Mouse (Mus musculus) neutrophil, adult 5-6 weeks (primary cell): ENCODE data around the gene Kcnh4. TPM values are rescaled to one million over a fixed set of nuclear protein-coding genes. Genes with fewer than 3 reads are reported as not detected.
A peak's percentile ranks its signal among the peaks of the same experiment; 100 is the strongest.
"Not testable (repeated sequence)": the region's sequence is repeated elsewhere in the genome, so short reads cannot be mapped to it uniquely, and the experiment has no call there.

Source experiments
- ATAC-seq: fragments of 151-379, 151-347 bp; 2 replicates; pipeline ENCODE4 v1.8.0; 2017; ENCODE audit warnings: mild to moderate bottlenecking, moderate TSS enrichment; ENCODE audit not compliant: insufficient number of reproducible peaks, poor library complexity, low FRiP score, severe bottlenecking; ENCODE audit errors: extremely low read depth
- total RNA-seq: library from RNA; stranded (forward); fragments of 200-1000 nt; gene quantifications from 2 replicates; pipeline ENCODE4 v1.2.3, GENCODE M21; 2017

Gene Kcnh4
- 0.23 TPM in 1 of 2 replicates, not detected in the other for total RNA-seq

- ATAC-seq = peak; percentile 75
These were observed at the start of gene Kcnh4 for GRCm38 (mm10) chr11:100759611-100760233. TSS of gene Kcnh4 (minus strand) at chr11:100759942.

DNA sequence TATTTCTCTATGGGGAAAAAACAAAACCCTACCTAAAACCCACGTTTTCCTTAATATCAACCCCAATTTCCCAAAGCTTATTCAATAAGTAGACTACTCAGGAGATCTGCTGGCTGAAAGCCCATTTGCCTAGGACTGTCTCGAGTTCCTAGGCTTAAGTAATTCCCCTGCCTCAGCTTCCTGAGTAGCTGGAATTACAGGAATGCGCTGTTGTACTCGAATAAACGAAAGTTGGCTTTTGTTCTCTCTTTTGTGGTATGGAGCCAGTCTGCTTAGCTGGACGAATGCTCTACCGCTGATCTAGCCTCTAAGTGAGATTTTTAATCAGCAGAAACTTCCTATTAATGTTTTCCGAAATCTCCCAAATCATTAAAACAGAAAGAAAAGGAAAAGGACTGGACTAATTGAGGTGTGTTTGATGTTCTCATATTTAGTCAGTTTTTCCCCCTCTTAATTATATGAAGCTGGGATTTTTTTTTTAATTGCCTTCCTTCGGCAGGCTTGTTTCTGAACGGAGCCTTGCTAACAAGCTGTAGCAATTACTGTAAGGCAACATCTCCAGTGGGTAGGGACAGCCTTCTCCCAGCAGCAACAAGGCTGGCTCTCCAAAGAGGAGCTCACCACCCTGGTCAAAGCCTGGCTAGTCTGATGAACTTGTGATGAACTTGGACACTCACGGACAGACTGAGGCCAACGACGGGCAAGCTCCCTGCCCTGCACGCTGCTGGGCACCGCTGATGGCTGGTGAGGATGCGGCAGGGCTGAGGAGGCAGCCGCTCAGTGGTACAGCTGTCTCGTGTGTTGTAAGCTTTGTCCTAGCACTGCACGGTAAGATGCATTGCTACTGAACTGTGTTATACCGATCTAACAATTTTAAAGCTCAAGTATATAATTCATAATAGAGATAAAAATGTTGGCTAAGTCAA is 46.9 kb upstream of the Kcnh4 start:
- no peak for ATAC-seq

DNA sequence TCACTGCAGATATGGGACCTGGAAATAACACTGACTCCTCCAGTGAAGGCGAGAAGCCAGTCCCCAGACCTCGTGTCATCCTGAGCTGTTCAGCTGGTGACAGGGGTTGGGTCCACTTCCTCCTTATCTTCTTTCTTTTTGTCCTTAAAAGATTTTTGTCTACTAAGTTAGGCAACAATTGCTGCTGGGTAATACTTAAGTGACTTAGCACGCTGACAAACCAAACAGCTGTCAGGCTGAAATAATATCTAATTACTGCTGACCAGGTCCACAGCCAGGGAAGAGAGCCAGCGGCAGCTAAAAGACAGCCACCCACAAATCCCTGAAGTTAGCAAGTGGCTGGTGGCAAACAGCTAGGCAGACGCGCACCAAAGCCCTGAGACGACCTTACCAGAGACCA is 45.8 kb upstream of the Kcnh4 start:
- ATAC-seq = no peak

GRCm38 (mm10) chr11:100804409-100804808 is 44.7 kb upstream of the Kcnh4 start:
- ATAC-seq = peak; percentile 53

DNA sequence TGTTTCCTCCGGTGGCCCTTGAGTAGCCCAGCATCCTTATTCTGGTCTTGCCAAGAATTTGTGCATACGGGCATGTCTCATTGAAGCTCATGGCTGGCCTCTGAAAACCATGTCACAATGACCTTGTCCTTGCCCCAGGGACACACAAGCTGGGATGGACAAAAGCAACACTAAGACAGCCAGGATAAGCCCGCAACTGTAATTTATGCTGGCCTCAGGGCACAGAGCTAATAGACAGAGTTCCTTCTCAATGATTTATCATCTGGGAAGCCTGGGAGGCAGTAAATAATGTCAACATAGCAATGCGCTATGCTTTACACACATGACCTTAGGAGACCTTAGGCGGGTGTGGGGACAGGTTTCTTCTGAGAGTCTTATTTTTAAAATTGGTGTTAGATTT is 39.7 kb upstream of the Kcnh4 start:
- ATAC-seq = no peak

DNA sequence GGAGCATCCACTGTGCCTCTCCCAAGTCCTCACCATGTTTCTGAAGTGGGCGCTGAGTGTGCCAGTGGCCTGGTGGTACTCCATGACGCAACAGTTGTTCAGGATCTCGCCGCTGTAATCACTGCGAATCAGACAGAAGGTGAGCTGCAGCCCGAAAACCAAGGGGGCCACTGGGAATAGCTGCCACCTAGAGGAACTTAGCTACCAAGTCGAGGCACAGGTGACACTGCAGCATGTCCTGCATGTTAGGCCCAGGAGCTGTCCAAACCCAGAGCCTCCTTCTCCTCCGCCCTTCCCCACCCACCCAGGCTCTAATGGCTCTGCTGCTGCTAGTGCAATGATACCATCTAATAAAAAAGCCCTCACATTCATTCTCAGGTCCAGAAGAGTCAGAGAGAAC is 36.8 kb upstream of the Kcnh4 start:
- ATAC-seq = no peak

DNA sequence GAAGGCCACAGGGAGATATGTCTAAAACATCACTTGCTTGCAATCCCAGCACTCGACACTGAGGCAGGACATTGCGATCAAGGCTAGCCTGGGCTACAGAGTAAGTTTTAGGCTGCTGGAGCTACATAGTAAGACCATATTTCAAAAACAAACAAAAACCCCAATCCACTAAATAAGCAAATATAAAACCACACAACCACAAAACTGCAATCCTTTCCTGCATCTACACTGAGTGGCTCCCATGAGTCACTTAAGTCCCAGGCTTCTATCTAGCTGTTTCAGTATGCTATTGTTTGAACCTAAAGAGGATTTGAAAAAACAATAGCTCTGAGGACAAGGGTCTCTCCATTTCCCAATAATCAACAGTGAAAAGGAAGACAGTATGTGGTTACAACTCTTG is 35.6 kb upstream of the Kcnh4 start:
- ATAC-seq = no peak

DNA sequence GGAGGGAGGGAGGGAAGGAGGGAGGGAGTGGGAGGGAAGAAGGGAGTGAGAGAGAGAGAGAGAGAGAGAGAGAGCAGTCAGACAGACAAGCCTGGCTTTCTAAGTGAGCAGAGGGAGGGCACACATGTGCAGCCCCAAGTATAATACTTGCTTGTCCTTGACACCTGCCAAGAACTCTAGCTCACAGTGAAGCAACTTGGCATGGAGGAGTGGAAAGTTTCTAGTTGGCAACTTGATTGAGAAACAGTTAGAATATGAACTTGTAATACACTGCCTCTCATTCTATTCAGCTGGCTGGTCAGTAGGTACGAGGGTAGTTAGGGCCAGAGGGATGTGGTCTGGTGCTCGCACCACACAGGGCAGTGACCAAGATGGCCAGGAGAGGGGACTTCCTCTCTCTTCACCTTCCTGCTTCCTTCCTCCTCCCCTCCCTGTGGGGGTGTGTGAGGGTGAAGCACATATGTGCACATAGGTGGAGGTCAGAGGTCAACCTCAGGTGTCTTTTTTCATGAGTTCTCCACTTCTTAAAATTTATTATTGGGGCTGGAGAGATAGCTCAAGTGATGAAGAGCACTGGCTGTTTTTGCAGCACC is 31.8 kb upstream of the Kcnh4 start:
- ATAC-seq = peak; percentile 23; the same call in 1 of the 2 replicates

- ATAC-seq = not testable (repeated sequence)
These were observed 30.9 kb upstream of the Kcnh4 start for GRCm38 (mm10) chr11:100790644-100791043.

DNA sequence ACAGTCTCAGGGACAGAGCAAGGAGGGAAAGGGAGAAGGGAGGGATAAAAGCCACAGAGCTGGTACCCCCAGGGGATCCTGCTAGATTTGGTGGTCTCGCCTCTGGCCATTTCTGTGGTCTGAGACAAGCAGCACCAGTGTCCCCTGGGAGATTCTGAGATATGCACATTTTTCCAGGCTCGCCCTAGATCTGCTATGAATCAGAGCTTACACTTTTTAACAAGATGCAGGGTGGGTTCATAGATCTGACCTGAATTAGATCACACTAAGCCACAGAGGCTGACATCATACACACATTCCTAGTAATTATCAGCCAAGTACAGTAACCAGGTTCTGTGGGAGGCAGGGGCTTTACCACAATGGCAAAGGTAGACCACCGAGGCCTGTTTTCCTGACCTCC is 30.0 kb upstream of the Kcnh4 start:
- ATAC-seq = no peak

DNA sequence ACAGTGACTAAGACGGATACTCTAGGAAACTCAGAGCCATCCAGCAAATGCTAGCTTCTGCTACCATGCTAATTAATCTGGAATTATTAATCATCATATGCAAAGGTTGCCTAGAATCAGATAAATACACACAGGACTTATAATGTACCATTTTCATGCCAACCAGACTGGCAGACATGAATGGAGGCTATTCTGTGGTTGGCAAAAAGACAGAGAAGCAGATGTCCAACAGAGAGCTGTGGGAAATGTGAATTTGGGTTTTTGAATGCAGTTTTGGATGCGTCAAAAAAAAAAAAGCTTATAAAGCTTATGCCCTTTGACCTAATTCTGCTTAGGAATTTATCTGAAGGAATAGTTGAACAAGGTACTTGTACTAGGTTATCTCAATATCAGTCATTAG is 26.0 kb upstream of the Kcnh4 start:
- no peak for ATAC-seq

GRCm38 (mm10) chr11:100784286-100784685 is 24.5 kb upstream of the Kcnh4 start:
- no peak for ATAC-seq

DNA sequence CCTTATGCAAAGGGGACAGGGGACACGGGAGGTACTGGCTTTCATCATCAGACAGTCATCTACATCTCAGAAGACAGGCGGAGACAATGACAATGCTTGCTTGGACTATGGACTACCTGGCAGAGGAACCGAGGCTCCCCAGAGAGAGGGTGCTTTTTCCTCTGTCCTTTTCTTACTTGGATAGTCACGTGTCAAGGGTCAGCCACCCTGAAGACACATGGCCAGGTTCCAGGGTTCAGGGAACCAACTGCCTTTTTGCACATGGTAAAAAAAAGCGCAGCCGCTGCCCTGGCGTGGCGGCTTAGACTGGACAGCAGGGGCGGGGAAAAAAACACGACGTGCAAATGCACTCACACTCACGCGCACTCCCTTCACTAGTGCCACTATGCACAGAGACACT is 22.8 kb upstream of the Kcnh4 start:
- ATAC-seq = no peak

GRCm38 (mm10) chr11:100781763-100782475 is 22.2 kb upstream of the Kcnh4 start:
- no peak for ATAC-seq

DNA sequence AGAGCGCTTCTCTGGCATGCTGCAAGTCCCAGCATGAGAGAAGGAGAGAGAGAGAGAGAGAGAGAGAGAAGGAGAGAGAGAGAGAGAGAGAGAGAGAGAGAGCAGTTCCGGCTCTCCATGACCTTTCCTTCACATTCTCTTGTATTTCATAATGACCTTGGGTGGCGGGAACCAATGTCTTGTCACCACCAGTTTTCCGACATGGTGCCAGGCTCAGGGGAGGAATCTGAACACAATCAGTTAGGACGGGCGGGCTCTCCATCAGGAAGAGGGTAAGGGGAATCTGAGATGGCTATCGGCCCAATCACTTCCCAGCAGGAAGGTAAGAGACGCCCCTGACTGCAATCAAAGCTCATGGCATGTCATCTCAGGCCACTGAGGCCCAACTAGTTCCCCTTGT is 20.5 kb upstream of the Kcnh4 start:
- no peak for ATAC-seq

GRCm38 (mm10) chr11:100778069-100778468 is 18.3 kb upstream of the Kcnh4 start:
- ATAC-seq = no peak

DNA sequence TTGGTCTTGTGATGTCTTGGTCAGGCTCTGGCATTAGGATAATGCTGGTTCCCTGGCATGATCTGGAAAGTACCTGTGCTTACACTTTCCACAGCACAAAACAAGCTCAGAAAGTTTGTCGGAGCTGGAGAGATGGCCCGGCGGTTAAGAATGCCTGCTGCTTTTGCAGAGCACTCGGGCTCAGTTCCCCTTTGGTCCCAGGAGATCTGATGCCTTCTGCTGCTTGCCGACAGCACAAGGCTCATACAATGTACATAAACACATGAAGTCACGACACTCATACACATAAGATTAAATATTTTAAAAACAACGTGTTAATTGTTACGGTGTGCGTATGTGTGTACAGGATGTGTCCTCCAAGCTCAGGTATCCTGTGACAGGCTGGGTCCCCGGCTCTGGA is 16.2 kb upstream of the Kcnh4 start:
- ATAC-seq = peak; percentile 64; the same call in 1 of the 2 replicates

GRCm38 (mm10) chr11:100774261-100774660 is 14.5 kb upstream of the Kcnh4 start:
- ATAC-seq = no peak

GRCm38 (mm10) chr11:100770646-100771408 is 11.1 kb upstream of the Kcnh4 start, which contains the start of gene Ghdc:
TSS of gene Ghdc (minus strand) at chr11:100770957.
- ATAC-seq = peak; percentile 63
